Mouse (Mus musculus): ENCODE measurements around the gene Hspb7.

The Hspb7 gene

GRCm38 (mm10) chr4:141468576-141468975, 48.0 kb downstream of the Hspb7 start:
- in situ Hi-C loops (cut with MseI, MboI): no loop called here

DNA sequence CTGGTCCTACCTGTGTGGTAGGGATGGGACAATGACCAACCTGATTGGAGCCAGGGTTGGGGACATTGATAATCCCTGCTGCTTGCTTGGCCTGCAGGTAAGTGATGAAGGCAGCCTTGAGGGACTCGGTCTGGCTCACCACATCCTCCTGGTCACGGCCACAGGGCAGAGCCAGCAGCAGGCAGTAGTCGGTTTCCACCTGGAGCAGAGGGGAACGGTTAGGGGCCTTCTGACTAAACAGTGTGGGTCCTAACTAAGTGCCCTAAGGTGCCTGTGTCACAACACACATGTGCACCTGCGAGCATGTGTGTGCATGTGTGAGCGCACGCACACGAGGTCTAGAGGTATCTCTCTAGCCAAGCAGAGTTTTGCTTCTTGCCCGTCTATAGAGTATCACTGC, 48.8 kb downstream of the Hspb7 start:
- in situ Hi-C loops (cut with MseI, MboI): no loop called here

- in situ Hi-C loops (cut with MseI, MboI): no loop called here
These were observed 50.9 kb downstream of the Hspb7 start for GRCm38 (mm10) chr4:141471491-141471890.

DNA sequence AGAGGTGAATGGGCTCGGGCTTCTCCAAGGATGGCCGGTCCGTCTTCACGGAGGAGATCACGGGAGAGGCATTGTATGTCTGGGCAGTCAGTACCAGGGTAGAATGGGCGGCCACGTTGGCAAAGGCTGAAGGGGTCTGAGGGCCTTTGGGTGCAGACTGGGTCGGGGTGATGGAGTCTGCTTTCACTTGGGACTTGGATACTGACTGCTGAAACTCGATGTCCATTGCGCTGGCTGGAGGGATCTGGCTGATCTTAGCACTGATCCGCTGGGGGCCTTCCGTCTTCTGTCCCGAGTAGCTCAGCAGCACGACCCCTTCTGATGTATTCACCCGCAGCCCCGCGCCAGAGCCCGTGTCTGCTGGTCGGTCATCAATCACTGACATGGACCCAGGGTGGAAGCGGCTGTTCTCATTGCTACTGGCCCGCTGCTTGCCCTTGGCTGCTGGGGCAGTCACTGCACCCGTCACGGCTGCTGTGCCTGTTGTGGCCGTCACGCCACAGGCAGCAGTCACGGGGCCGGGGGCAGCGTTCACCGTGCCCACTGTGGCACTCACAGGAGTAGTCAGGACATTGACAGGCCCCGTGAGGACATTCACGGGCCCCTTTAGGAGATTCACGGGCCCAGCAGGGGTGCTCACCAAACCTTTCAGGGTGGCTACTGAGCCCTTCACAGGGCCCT, 52.2 kb downstream of the Hspb7 start:
- in situ Hi-C loops (cut with MseI, MboI): no loop called here

GRCm38 (mm10) chr4:141474431-141474830, 53.9 kb downstream of the Hspb7 start:
- in situ Hi-C loops (cut with MseI, MboI): no loop called here
